Mouse (Mus musculus) erythroblast, adult 5-6 weeks (primary cell): ENCODE results near the gene Rflna. TPM values are rescaled to one million over a fixed set of nuclear protein-coding genes. Genes with fewer than 3 reads are reported as not detected.

Source experiments
- ATAC-seq: replicated peaks from 2 replicates; pipeline ENCODE4 v1.8.0; 2016; ENCODE audit warnings: moderate number of reproducible peaks, mild to moderate bottlenecking, moderate TSS enrichment, inconsistent platforms; ENCODE audit not compliant: poor library complexity, low FRiP score, severe bottlenecking
- total RNA-seq, 2 experiments: library from RNA; stranded (forward) in 1 of 2; stranded (reverse) in 1 of 2; fragments of 150-400 nt in 1 of 2; fragments of 200-764, 138-1000 nt in 1 of 2; gene quantifications; 2 replicates each; pipeline versions ENCODE4 v1.2.3 to v1.2.4; 2015 to 2017; ENCODE audit warnings: low replicate concordance in 2 of 2

The Rflna gene
- total RNA-seq, 2 experiments from 2014 or later = not detected

GRCm38 (mm10) chr5:125003873-125004255 lies 843 bp downstream of the Rflna start:
- no peak for ATAC-seq

- no peak for ATAC-seq
Measured at GRCm38 (mm10) chr5:125005871-125006652, 3.0 kb downstream of the Rflna start.

- no peak for ATAC-seq
Measured at GRCm38 (mm10) chr5:125006896-125007295, 3.9 kb downstream of the Rflna start.

GRCm38 (mm10) chr5:125011166-125011565 lies 8.1 kb downstream of the Rflna start:
- ATAC-seq = no peak

GRCm38 (mm10) chr5:125011628-125012027 lies 8.6 kb downstream of the Rflna start:
- ATAC-seq = no peak

- peak; percentile 73 for ATAC-seq
Measured at GRCm38 (mm10) chr5:125014497-125014896, 11.5 kb downstream of the Rflna start.

- no peak for ATAC-seq
Measured at GRCm38 (mm10) chr5:125015066-125015465, 12.0 kb downstream of the Rflna start.

GRCm38 (mm10) chr5:125015576-125015975 lies 12.6 kb downstream of the Rflna start:
- no peak for ATAC-seq

GRCm38 (mm10) chr5:125016421-125017242 lies 13.6 kb downstream of the Rflna start:
- no peak for ATAC-seq

- no peak for ATAC-seq
Measured at GRCm38 (mm10) chr5:125017332-125017731, 14.3 kb downstream of the Rflna start.

GRCm38 (mm10) chr5:125019099-125019498 lies 16.1 kb downstream of the Rflna start:
- ATAC-seq = no peak

GRCm38 (mm10) chr5:125021298-125021697 lies 18.3 kb downstream of the Rflna start:
- ATAC-seq = no peak

- no peak for ATAC-seq
Measured at GRCm38 (mm10) chr5:125024002-125024401, 21.0 kb downstream of the Rflna start.

- no peak for ATAC-seq
Measured at GRCm38 (mm10) chr5:125028371-125028770, 25.4 kb downstream of the Rflna start.

GRCm38 (mm10) chr5:125028911-125029310 lies 25.9 kb downstream of the Rflna start:
- no peak for ATAC-seq

- no peak for ATAC-seq
Measured at GRCm38 (mm10) chr5:125036483-125036882, 33.5 kb downstream of the Rflna start.

- ATAC-seq = no peak
Measured at GRCm38 (mm10) chr5:125039377-125040027, 36.5 kb downstream of the Rflna start.

GRCm38 (mm10) chr5:125040128-125040584 lies 37.1 kb downstream of the Rflna start:
- no peak for ATAC-seq

- no peak for ATAC-seq
Measured at GRCm38 (mm10) chr5:125041578-125041977, 38.6 kb downstream of the Rflna start.

GRCm38 (mm10) chr5:125043448-125043847 lies 40.4 kb downstream of the Rflna start:
- ATAC-seq = no peak
